Mouse (Mus musculus): ENCODE measurements around the gene Myo19.
A peak's percentile ranks its signal among the peaks of the same experiment; 100 is the strongest.

Myo19 gene

GRCm38 (mm10) chr11:84886236-84886635 lies 6.3 kb downstream of the Myo19 start:
- no peak for DNase-seq (ENCODE audit: low spot score in 2 of 2)

GRCm38 (mm10) chr11:84886767-84887511 lies 7.0 kb downstream of the Myo19 start:
- no peak for DNase-seq (ENCODE audit: low spot score in 2 of 2)

- no peak for DNase-seq (ENCODE audit: low spot score in 2 of 2)
Observed at GRCm38 (mm10) chr11:84888025-84888424, 8.1 kb downstream of the Myo19 start.

GRCm38 (mm10) chr11:84889492-84889891 lies 9.5 kb downstream of the Myo19 start:
- no peak for DNase-seq (ENCODE audit: low spot score in 2 of 2)

- DNase-seq (ENCODE audit: low spot score in 2 of 2) = no peak
Observed at GRCm38 (mm10) chr11:84891705-84892104, 11.8 kb downstream of the Myo19 start.

- DNase-seq (ENCODE audit: low spot score in 2 of 2) = no peak
Observed at GRCm38 (mm10) chr11:84893113-84893512, 13.2 kb downstream of the Myo19 start.

- DNase-seq (ENCODE audit: low spot score in 2 of 2) = no peak
Observed at GRCm38 (mm10) chr11:84904597-84905144, 24.7 kb downstream of the Myo19 start.

- DNase-seq (ENCODE audit: low spot score in 2 of 2) = no peak
Observed at GRCm38 (mm10) chr11:84907081-84907480, 27.1 kb downstream of the Myo19 start.

GRCm38 (mm10) chr11:84908480-84908879 lies 28.5 kb downstream of the Myo19 start:
- DNase-seq (ENCODE audit: low spot score in 2 of 2) = no peak

- DNase-seq (ENCODE audit: low spot score in 2 of 2) = no peak
Observed at GRCm38 (mm10) chr11:84910411-84910810, 30.5 kb downstream of the Myo19 start.

- no peak for DNase-seq (ENCODE audit: low spot score in 2 of 2)
Observed at GRCm38 (mm10) chr11:84914673-84915072, 34.7 kb downstream of the Myo19 start.

- peak; percentile 83 to 89 for DNase-seq (ENCODE audit: low spot score in 2 of 2)
Observed at GRCm38 (mm10) chr11:84916053-84916702, 36.2 kb downstream of the Myo19 start, which contains the start of gene Znhit3. TSS of gene Znhit3 (minus strand) at chr11:84916366.

- DNase-seq (ENCODE audit: low spot score in 2 of 2) = no peak
Observed at GRCm38 (mm10) chr11:84916703-84917300, 36.9 kb downstream of the Myo19 start.

- DNase-seq (ENCODE audit: low spot score in 2 of 2) = peak; percentile 57 to 82
Observed at GRCm38 (mm10) chr11:84918425-84918824, 38.5 kb downstream of the Myo19 start.

GRCm38 (mm10) chr11:84919276-84919675 lies 39.3 kb downstream of the Myo19 start:
- DNase-seq (ENCODE audit: low spot score in 2 of 2) = no peak

- DNase-seq (ENCODE audit: low spot score in 2 of 2) = no peak
Observed at GRCm38 (mm10) chr11:84919951-84920350, 40.0 kb downstream of the Myo19 start.

GRCm38 (mm10) chr11:84920981-84921380 lies 41.0 kb downstream of the Myo19 start:
- DNase-seq (ENCODE audit: low spot score in 2 of 2) = no peak

GRCm38 (mm10) chr11:84932261-84932660 lies 52.3 kb downstream of the Myo19 start:
- no peak for DNase-seq (ENCODE audit: low spot score in 2 of 2)

GRCm38 (mm10) chr11:84939508-84940053 lies 59.6 kb downstream of the Myo19 start:
- DNase-seq (ENCODE audit: low spot score in 2 of 2) = peak; percentile 34 to 39

- DNase-seq (ENCODE audit: low spot score in 2 of 2) = no peak
Observed at GRCm38 (mm10) chr11:84940140-84940539, 60.2 kb downstream of the Myo19 start.

GRCm38 (mm10) chr11:84943948-84944347 lies 64.0 kb downstream of the Myo19 start:
- no peak for DNase-seq (ENCODE audit: low spot score in 2 of 2)
